Mouse (Mus musculus): ENCODE measurements at regions not wholly inside any gene's neighbourhood (a gene's known extent, or its start where the extent isn't known, plus 50 kb on each side); places are given as distances from the start of the nearest gene placed in this dataset.

DNA sequence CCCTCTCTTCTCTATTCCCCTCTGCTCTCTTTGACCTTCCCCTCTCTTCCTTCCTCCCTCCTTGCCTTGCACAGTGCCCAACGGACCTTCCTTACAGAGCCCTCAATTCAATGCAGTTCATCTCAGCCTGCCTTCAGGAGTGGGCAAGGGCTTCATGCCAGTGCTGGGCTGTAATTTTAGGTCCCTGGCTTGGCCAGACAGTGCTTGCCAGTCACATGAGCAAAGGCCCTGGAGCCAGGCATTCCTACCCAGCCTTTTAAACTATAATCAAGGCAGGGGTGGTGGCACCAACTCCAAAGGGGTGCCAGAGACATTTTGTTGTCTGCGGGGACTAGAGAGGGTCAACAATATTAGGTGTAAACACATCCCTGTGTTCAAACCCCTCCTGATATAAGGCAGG lies 150.9 kb downstream of the Efnb1 start:
- TF ChIP-seq POLR2A (IDR thresholded peaks at IDR 0.05; ENCODE audit: borderline replicate concordance, control insufficient read depth, low read depth, low read length), result no peak
- no peak for TF ChIP-seq CTCF (IDR thresholded peaks at IDR 0.05; ENCODE audit: control insufficient read depth, insufficient read depth, low read length)
